Mouse (Mus musculus): Measurements from ENCODE around the gene Fbxo10. TPM values are rescaled to one million over a fixed set of nuclear protein-coding genes. Genes with fewer than 3 reads are reported as not detected.

The Fbxo10 gene
- polyA plus RNA-seq, 1 experiment from 2014 or later = 18.1 TPM

- H3K9me3 ChIP-seq (replicated peaks) = no peaks in the 10 kb centered on the region
- ATAC-seq (replicated peaks; ENCODE audit: insufficient number of reproducible peaks, insufficient read depth, low FRiP score, low read depth) = no peak
- no peak overlapping the region for H3K4me3 ChIP-seq
- no peak overlapping the region for H3K4me2 ChIP-seq
- 91% methylated on average over 4 of the region's 4 CpGs for WGBS
- no peak overlapping the region for H3K9ac ChIP-seq
- no peaks in the 10 kb centered on the region for H3K4me1 ChIP-seq (replicated peaks)
- H3K27me3 ChIP-seq = no peaks in the 10 kb centered on the region
- no peak overlapping the region for H3K27ac ChIP-seq
- peaks cover 48% of the 10 kb centered on the region; the same call in 1 of the 2 replicates for H3K36me3 ChIP-seq
These were observed 57.9 kb downstream of the Fbxo10 start for GRCm38 (mm10) chr4:45026459-45026858.

- peak; percentile 44; the same call in 1 of the 2 replicates for ATAC-seq (replicated peaks; ENCODE audit: insufficient number of reproducible peaks, insufficient read depth, low FRiP score, low read depth)
- under 1% methylated on average over 14 of the region's 14 CpGs for WGBS
- Histone ChIP-seq H3K36me3 (peaks cover 6% of the 10 kb centered on the region; the same call in 1 of the 2 replicates), H3K4me3 (peak overlapping the region; percentile 76), H3K9me3 (replicated peaks) (no peaks in the 10 kb centered on the region), H3K9ac (peak overlapping the region; percentile 63), H3K27me3 (no peaks in the 10 kb centered on the region), H3K4me1 (replicated peaks) (peaks cover 20% of the 10 kb centered on the region), H3K4me2 (peak overlapping the region; percentile 87), H3K27ac (peak overlapping the region; percentile 60)
These were observed 65.4 kb downstream of the Fbxo10 start for GRCm38 (mm10) chr4:45019009-45019408.

DNA sequence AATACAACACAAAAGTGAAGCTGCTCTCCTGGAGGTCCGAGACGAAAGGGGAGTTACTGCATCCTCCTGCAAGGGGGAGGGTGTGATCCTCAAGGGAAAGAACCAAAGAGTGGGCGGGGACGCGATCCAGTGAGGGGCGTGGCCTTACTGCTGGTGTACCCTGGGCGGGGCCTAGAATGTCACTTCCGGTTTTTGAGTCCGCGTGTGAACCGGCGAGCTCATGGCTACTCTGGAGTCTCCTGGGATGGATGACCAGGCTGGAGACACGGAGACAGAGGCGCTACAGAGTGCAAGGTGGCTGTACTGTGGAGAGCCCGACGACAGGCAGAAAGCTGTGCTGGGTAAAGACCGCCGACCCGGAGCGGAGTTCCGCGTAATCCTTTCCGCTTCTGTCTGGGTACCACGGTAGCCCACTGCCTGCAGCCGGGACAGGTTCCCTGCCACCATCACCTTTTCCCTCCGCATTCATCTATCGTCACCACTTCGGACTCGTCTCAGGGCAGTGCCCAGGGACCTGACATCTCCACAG lies 65.9 kb downstream of the Fbxo10 start, which contains the start of gene Polr1e:
Gene Polr1e (plus strand): TSS at position 132 of the 529 bp plus-strand sequence.
- H3K4me2 ChIP-seq = peak within 1 kb of the TSS; percentile 87
- ATAC-seq (replicated peaks; ENCODE audit: insufficient number of reproducible peaks, insufficient read depth, low FRiP score, low read depth) = peak; percentile 87
- WGBS = under 1% methylated on average over 29 of the region's 29 CpGs
- H3K4me3 ChIP-seq = peak within 1 kb of the TSS; percentile 76
- peaks cover 25% of the 10 kb centered on the region for H3K4me1 ChIP-seq (replicated peaks)
- peaks cover 4% of the 10 kb centered on the region; the same call in 1 of the 2 replicates for H3K36me3 ChIP-seq
- H3K9ac ChIP-seq = peak within 1 kb of the TSS; percentile 63
- H3K27me3 ChIP-seq = no peaks in the 10 kb centered on the region
- no peaks in the 10 kb centered on the region for H3K9me3 ChIP-seq (replicated peaks)
- peak within 1 kb of the TSS; percentile 60 for H3K27ac ChIP-seq

GRCm38 (mm10) chr4:45015615-45016014 lies 68.8 kb downstream of the Fbxo10 start:
- Histone ChIP-seq H3K4me2 (no peak overlapping the region), H3K9me3 (replicated peaks) (no peaks in the 10 kb centered on the region), H3K27ac (no peak overlapping the region), H3K4me3 (no peak overlapping the region), H3K36me3 (no peaks in the 10 kb centered on the region), H3K4me1 (replicated peaks) (peaks cover 29% of the 10 kb centered on the region), H3K27me3 (no peaks in the 10 kb centered on the region), H3K9ac (no peak overlapping the region)
- no peak for ATAC-seq (replicated peaks; ENCODE audit: insufficient number of reproducible peaks, insufficient read depth, low FRiP score, low read depth)
- WGBS = 9% methylated on average over 3 of the region's 3 CpGs

DNA sequence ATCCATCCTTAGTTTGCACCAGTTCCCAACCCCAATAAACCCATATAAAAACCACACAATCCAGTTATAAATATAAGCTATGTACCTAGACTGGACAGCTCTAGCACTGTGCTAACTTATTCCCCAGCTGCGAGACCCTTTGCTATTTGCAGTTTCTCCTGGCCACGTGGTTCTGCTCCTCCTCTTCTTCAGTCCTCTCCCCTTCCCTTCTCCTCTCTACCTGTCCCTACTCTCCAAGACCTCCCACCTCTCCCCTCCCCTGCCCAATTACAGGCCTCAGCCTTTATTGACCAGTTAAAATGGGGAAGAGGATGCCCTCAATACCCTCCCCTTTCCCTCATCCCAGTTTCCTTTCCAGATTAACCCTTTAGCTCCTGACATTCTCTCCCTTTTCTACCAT lies 70.9 kb downstream of the Fbxo10 start:
- peak overlapping the region; percentile 74 for H3K4me2 ChIP-seq
- H3K9ac ChIP-seq = peak overlapping the region; percentile 80
- H3K27me3 ChIP-seq = no peaks in the 10 kb centered on the region
- H3K36me3 ChIP-seq = no peaks in the 10 kb centered on the region
- H3K4me3 ChIP-seq = peak overlapping the region; percentile 84
- H3K4me1 ChIP-seq (replicated peaks) = peaks cover 23% of the 10 kb centered on the region
- H3K27ac ChIP-seq = peak overlapping the region; percentile 87
- no peak for ATAC-seq (replicated peaks; ENCODE audit: insufficient number of reproducible peaks, insufficient read depth, low FRiP score, low read depth)
- 7% methylated on average over 2 of the region's 2 CpGs for WGBS
- H3K9me3 ChIP-seq (replicated peaks) = no peaks in the 10 kb centered on the region

- Histone ChIP-seq H3K27ac (peak overlapping the region; percentile 87), H3K9ac (peak overlapping the region; percentile 80), H3K9me3 (replicated peaks) (no peaks in the 10 kb centered on the region), H3K27me3 (no peaks in the 10 kb centered on the region), H3K4me2 (peak overlapping the region; percentile 74), H3K4me3 (peak overlapping the region; percentile 84), H3K4me1 (replicated peaks) (peaks cover 23% of the 10 kb centered on the region), H3K36me3 (no peaks in the 10 kb centered on the region)
- WGBS = under 1% methylated on average over 13 of the region's 13 CpGs
- no peak for ATAC-seq (replicated peaks; ENCODE audit: insufficient number of reproducible peaks, insufficient read depth, low FRiP score, low read depth)
These were observed 71.4 kb downstream of the Fbxo10 start for GRCm38 (mm10) chr4:45013031-45013431.

- Histone ChIP-seq H3K27ac (peak within 1 kb of the TSS; percentile 96), H3K4me3 (peak within 1 kb of the TSS; percentile 84), H3K36me3 (no peaks in the 10 kb centered on the region), H3K4me2 (peak within 1 kb of the TSS; percentile 74), H3K9me3 (replicated peaks) (no peaks in the 10 kb centered on the region), H3K9ac (peak within 1 kb of the TSS; percentile 81), H3K27me3 (no peaks in the 10 kb centered on the region), H3K4me1 (replicated peaks) (peaks cover 23% of the 10 kb centered on the region)
- WGBS = under 1% methylated on average over 61 of the region's 63 CpGs
- peak; percentile 99 for ATAC-seq (replicated peaks; ENCODE audit: insufficient number of reproducible peaks, insufficient read depth, low FRiP score, low read depth)
These were observed 72.1 kb downstream of the Fbxo10 start, which contains the start of gene Zbtb5 for GRCm38 (mm10) chr4:45012105-45012975. Gene Zbtb5 (minus strand): TSS chr4:45012412.

- no peaks in the 10 kb centered on the region for H3K9me3 ChIP-seq (replicated peaks)
- peak; percentile 67 for ATAC-seq (replicated peaks; ENCODE audit: insufficient number of reproducible peaks, insufficient read depth, low FRiP score, low read depth)
- H3K36me3 ChIP-seq = no peaks in the 10 kb centered on the region
- H3K9ac ChIP-seq = peak overlapping the region; percentile 81
- no peaks in the 10 kb centered on the region for H3K27me3 ChIP-seq
- peak overlapping the region; percentile 63 for H3K4me2 ChIP-seq
- H3K4me1 ChIP-seq (replicated peaks) = peaks cover 23% of the 10 kb centered on the region
- WGBS = under 1% methylated on average over 31 of the region's 31 CpGs
- H3K27ac ChIP-seq = peak overlapping the region; percentile 96
- H3K4me3 ChIP-seq = peak overlapping the region; percentile 84
These were observed 72.8 kb downstream of the Fbxo10 start for GRCm38 (mm10) chr4:45011581-45012104.

DNA sequence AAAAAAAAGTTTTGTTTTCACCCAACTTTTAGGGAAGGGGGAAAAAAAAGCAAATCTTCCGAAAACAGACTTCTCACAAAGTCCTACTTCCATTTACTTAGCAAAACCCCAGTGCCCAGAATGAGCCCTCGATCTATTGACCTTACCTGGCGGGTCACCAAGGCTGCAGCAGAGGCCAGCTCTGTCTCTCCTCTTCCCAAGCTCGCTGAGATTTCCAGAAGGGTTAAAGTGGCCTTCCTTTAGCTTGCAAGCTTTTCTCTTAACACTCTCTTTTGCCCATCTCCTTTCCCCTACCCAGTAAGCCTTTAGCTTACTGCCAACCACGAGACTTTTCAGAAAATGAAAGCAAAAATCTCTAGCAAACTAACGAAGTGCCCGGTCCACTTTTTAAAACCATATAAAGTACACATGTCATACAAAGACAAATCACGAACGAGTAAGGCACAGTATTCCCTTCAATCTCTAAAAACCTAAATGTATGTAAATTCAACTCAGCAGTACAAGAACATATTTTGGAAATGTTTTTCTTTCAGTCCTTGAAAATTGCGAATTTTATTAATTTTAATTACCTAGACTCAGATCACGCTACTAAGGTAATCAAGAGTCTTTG lies 73.5 kb downstream of the Fbxo10 start:
- ATAC-seq (replicated peaks; ENCODE audit: insufficient number of reproducible peaks, insufficient read depth, low FRiP score, low read depth) = no peak
- 13% methylated on average over 11 of the region's 11 CpGs for WGBS
- Histone ChIP-seq H3K4me3 (peak overlapping the region; percentile 84), H3K36me3 (no peaks in the 10 kb centered on the region), H3K9me3 (replicated peaks) (no peaks in the 10 kb centered on the region), H3K9ac (peak overlapping the region; percentile 81), H3K4me2 (peak overlapping the region; percentile 63), H3K27ac (peak overlapping the region; percentile 96), H3K27me3 (no peaks in the 10 kb centered on the region), H3K4me1 (replicated peaks) (peaks cover 23% of the 10 kb centered on the region)

DNA sequence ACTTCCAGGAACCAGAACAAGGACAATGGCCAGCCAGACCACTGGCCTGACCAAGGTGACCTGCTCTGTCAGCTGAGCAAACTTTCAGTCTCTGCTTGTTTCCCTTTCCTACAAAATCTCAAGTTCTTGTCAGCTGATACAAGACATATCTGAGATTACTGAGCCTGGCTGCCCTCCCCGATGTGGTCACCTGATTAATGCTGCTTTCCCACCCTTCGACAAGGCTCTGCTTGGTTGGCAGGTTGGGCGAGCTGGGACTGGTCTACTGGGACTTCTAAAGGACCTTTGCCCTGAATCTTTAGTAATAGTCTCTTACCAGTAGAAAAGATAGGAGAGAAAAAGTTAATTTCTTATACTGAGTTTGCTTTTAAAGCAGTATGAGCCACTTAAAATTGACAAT lies 79.0 kb downstream of the Fbxo10 start:
- Histone ChIP-seq H3K4me3 (no peak overlapping the region), H3K4me2 (no peak overlapping the region), H3K4me1 (replicated peaks) (peaks cover 11% of the 10 kb centered on the region), H3K36me3 (no peaks in the 10 kb centered on the region), H3K9me3 (replicated peaks) (no peaks in the 10 kb centered on the region), H3K27ac (no peak overlapping the region), H3K9ac (no peak overlapping the region), H3K27me3 (no peaks in the 10 kb centered on the region)
- ATAC-seq (replicated peaks; ENCODE audit: insufficient number of reproducible peaks, insufficient read depth, low FRiP score, low read depth) = no peak
- WGBS = 65% methylated on average over 3 of the region's 3 CpGs

DNA sequence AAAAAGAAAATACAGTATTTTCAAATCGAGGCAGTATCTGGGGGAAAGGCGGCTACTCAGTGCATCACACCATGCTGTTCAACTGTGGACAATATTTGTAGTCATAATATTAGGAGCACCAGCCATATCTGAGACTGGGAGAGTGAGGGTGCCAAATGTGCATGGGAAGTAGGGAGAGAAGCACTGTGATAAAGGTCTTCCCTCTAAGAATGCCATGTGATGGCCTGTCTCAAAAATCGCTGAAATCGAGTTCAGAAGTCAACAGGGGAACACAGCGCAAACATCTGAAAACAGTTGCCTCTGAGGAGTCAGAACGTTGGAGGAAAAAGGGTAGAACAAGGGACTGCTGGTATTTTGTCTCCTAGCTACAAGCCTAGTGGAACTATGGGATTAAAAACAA lies 84.4 kb downstream of the Fbxo10 start:
- WGBS = 87% methylated on average over 6 of the region's 6 CpGs
- Histone ChIP-seq H3K9ac (no peak overlapping the region), H3K4me1 (replicated peaks) (no peaks in the 10 kb centered on the region; the same call in 1 of the 2 replicates), H3K27ac (no peak overlapping the region), H3K27me3 (no peaks in the 10 kb centered on the region), H3K36me3 (peaks cover 2% of the 10 kb centered on the region), H3K4me2 (no peak overlapping the region), H3K4me3 (no peak overlapping the region), H3K9me3 (replicated peaks) (no peaks in the 10 kb centered on the region)
- no peak for ATAC-seq (replicated peaks; ENCODE audit: insufficient number of reproducible peaks, insufficient read depth, low FRiP score, low read depth)
